Mouse (Mus musculus): ENCODE data around the gene Acpp. TPM values are rescaled to one million over a fixed set of nuclear protein-coding genes. Genes with fewer than 3 reads are reported as not detected.
A peak's percentile ranks its signal among the peaks of the same experiment; 100 is the strongest.

Acpp gene
- polyA plus RNA-seq, 1 experiment from 2014 or later = 0.06 TPM

DNA sequence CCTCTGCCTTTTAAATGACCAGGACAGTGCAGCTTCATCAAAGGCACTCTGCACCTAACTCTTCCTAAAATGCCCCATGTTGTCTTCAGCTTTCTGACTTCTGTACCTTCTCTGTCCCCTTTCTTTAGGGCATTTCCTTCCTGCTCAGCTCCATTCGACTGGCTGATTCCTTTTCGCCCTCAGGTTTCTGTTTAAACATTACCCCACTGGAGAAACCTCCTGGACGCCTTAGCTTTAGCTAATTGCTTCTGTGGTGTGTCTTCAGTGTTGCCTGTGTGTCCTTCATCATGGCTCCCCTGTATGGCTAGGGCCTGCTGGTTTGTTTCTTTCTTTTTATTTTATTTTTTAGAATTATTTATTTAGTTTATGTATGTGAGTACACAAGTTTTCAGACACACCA is 40.5 kb downstream of the Acpp start:
- WGBS = 84% methylated on average over 3 of the region's 3 CpGs
- H3K27me3 ChIP-seq = no peaks in the 10 kb centered on the region
- H3K4me3 ChIP-seq = no peak overlapping the region
- no peaks in the 10 kb centered on the region for H3K9me3 ChIP-seq
- H3K4me1 ChIP-seq = no peaks in the 10 kb centered on the region
- H3K4me2 ChIP-seq (replicated peaks) = no peak overlapping the region
- H3K27ac ChIP-seq (replicated peaks) = no peak overlapping the region
- ATAC-seq (replicated peaks) = no peak
- no peak overlapping the region for H3K9ac ChIP-seq (replicated peaks)
- no peaks in the 10 kb centered on the region for H3K36me3 ChIP-seq

DNA sequence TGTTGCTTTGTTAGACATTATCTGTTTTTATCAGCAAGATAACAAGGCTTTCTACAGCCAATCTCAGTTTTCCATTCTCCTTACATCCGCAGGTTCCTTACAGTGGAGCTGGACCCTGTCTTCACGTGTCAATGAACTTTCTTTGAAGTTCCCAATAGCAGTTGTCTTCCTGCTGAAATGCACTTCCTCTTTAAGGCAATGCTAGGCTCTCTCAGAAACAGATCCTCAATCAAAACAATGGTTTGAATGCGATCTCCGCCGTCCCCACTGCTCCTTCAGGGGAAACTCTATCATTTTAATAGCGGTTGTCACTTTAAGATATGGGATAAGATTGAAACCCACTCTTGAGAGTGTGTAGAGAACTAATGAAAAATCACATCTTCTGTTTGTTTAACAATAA is 52.6 kb downstream of the Acpp start:
- no peaks in the 10 kb centered on the region for H3K36me3 ChIP-seq
- no peak overlapping the region for H3K4me2 ChIP-seq (replicated peaks)
- no peaks in the 10 kb centered on the region for H3K27me3 ChIP-seq
- no peaks in the 10 kb centered on the region for H3K9me3 ChIP-seq
- no peak overlapping the region for H3K9ac ChIP-seq (replicated peaks)
- no peak for ATAC-seq (replicated peaks)
- H3K27ac ChIP-seq (replicated peaks) = no peak overlapping the region
- no peaks in the 10 kb centered on the region for H3K4me1 ChIP-seq
- no peak overlapping the region for H3K4me3 ChIP-seq
- 74% methylated on average over 6 of the region's 6 CpGs for WGBS

DNA sequence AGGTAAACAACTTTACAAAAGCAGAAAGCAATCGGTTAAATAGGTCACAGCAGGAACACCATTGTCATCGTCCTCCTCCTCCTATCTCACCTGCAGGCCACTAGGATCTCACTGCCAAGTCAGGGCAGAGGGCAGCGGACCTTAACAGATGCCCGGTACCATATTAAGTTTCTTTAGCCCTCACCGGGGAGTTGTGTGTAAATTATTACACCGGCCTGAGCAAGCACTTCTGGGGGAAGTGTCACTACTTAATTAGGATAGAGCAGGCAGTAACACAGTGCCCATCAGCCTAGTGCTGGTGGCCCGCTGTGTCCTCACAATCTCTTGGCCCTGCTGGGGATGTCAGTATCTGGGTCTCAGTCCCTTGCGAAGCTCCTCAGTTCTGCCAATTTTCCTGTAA is 55.0 kb downstream of the Acpp start:
- 23% methylated on average over 8 of the region's 8 CpGs for WGBS
- no peak overlapping the region for H3K4me3 ChIP-seq

DNA sequence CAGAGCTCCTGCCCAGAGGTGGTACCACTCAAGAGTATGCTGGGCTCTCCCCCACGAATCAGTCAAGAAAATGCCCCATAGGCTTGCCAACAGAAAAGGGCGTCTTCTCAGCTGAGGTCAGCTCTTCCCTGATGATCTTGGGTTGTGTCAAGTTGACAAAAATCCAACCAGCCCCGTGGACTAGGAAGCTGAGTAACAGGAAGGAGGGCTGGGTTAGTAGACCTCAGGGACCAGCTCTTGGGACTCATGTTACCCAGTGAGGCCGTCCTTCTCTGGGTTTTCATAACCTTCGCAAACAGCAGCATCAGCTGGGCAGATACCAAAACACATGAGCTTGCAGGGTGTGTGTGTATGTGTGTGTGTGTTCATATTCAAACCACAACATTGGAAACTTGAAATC is 55.8 kb downstream of the Acpp start:
- H3K4me1 ChIP-seq = no peaks in the 10 kb centered on the region
- WGBS = 85% methylated on average over 5 of the region's 5 CpGs
- no peak overlapping the region for H3K4me3 ChIP-seq
- no peak for ATAC-seq (replicated peaks)
- H3K9ac ChIP-seq (replicated peaks) = no peak overlapping the region
- H3K36me3 ChIP-seq = no peaks in the 10 kb centered on the region
- no peaks in the 10 kb centered on the region for H3K9me3 ChIP-seq
- no peak overlapping the region for H3K4me2 ChIP-seq (replicated peaks)
- no peak overlapping the region for H3K27ac ChIP-seq (replicated peaks)
- no peaks in the 10 kb centered on the region for H3K27me3 ChIP-seq

More for the DNA sequence above, 55.0 kb downstream of the Acpp start:
- no peak for ATAC-seq (replicated peaks)
- H3K36me3 ChIP-seq = no peaks in the 10 kb centered on the region
- H3K27ac ChIP-seq (replicated peaks) = no peak overlapping the region
- no peak overlapping the region for H3K4me2 ChIP-seq (replicated peaks)
- H3K9me3 ChIP-seq = no peaks in the 10 kb centered on the region
- no peaks in the 10 kb centered on the region for H3K4me1 ChIP-seq
- H3K9ac ChIP-seq (replicated peaks) = no peak overlapping the region
- no peaks in the 10 kb centered on the region for H3K27me3 ChIP-seq

DNA sequence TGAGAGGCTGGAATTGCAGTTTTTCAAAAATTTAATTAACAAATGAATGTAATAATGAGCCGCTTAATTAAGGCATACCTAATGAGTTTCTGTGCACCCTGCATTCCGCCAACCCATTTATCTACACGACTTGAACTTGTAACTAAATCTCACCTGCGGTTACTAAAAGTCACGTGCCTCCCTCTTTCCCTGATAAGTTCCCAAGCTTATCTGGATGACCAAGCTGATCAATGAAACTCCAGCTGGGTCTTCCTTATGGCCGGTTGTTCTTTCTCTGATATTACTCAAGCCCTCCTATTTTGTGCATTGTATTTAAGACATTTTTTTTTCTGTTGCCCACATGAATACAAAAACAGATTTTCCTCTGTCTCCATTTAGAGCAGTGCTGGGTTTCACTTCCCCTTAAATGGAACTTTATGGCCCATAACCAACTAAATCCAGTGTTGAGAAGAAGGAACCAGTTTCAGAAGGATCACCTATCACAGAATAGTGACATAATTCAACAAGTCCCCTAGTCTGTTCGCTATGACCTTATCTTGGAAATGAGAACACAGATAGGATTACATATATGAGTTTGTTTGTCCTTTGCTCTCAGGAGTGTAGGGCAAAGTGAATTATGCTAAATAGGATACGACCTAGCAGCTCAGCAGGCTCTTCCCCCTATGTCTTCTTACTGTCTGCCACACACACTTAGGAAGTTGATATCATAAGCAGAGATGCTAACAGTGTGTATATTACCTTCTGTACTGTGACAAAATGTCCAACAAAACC is 56.6 kb downstream of the Acpp start:
- ATAC-seq (replicated peaks) = no peak
- Histone ChIP-seq H3K4me1 (no peaks in the 10 kb centered on the region), H3K4me3 (no peak overlapping the region), H3K9me3 (no peaks in the 10 kb centered on the region), H3K27ac (replicated peaks) (no peak overlapping the region), H3K9ac (replicated peaks) (no peak overlapping the region), H3K27me3 (no peaks in the 10 kb centered on the region), H3K36me3 (no peaks in the 10 kb centered on the region), H3K4me2 (replicated peaks) (no peak overlapping the region)
- 73% methylated on average over 8 of the region's 8 CpGs for WGBS

DNA sequence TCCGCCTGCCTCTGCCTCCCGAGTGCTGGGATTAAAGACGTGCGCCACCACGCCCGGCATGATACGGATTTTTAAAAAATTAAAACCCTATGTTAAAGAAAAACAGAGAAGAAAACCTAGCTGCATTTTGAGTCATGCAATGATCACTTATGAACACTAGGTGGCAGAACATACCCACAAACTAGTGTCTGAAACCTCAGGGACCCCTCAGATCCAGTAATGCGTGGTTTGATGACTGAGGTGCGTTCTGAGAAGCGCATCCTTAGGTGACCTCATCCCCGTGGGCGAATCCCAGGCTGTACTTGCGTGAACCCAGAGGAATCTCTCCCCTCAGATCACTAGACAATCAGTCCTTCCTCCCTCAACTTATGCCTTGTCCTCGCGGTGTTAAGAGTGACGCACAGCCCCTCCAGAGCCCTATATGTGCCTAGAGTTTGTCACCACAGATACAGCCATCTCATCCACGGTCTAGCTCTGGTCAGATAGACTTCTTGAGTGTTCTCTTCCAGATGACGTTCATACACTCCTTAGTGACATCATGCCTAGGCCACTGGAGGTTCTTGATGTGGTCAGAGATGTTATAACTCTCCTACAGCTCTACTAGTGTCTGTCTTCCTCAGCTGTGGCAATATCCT is 59.9 kb downstream of the Acpp start:
- Histone ChIP-seq H3K4me3 (peak overlapping the region; percentile 13; the same call in 1 of the 2 replicates), H3K27me3 (no peaks in the 10 kb centered on the region), H3K27ac (replicated peaks) (no peak overlapping the region), H3K4me2 (replicated peaks) (peak overlapping the region; percentile 27), H3K9me3 (no peaks in the 10 kb centered on the region), H3K36me3 (no peaks in the 10 kb centered on the region), H3K9ac (replicated peaks) (no peak overlapping the region), H3K4me1 (no peaks in the 10 kb centered on the region)
- 22% methylated on average over 18 of the region's 18 CpGs for WGBS
- peak; percentile 60 for ATAC-seq (replicated peaks)

DNA sequence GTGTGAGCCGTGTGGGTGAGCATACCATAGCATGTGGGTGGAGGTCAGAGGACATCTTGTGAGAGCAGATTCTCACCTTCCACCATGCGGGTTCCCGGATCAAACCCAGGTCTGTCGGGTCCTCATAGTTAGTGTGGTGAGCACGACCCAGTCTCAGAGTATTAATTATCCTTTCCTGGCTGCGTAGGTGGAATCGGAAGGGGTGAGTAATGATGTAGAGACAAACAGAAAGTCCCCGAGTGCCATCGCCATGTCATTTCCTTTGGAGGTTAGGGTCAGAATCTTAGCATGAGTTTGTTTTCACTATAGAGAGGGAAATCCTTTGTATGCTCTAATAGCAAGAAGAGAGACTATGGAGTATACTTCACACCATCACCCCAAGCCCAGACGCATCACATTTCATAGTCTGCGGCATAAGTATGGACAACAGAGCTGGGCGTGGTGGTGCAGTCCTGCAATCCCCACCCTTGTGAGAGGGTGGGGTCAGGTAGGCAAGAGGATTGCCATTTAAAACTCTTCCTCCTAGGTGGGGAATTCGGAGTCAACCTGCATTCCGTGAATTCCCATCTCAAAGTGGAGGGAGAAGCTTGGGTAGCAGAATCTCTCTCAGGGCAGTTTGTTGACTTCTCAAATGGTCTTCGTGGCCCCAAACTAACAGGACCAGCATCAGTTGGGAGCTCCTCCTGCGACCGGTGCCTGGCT is 62.3 kb downstream of the Acpp start:
- no peak for ATAC-seq (replicated peaks)
- H3K4me3 ChIP-seq = no peak overlapping the region
- no peak overlapping the region for H3K9ac ChIP-seq (replicated peaks)
- no peak overlapping the region for H3K4me2 ChIP-seq (replicated peaks)
- no peaks in the 10 kb centered on the region for H3K9me3 ChIP-seq
- no peaks in the 10 kb centered on the region for H3K36me3 ChIP-seq
- H3K4me1 ChIP-seq = no peaks in the 10 kb centered on the region
- WGBS = 88% methylated on average over 17 of the region's 17 CpGs
- no peaks in the 10 kb centered on the region for H3K27me3 ChIP-seq
- H3K27ac ChIP-seq (replicated peaks) = no peak overlapping the region

DNA sequence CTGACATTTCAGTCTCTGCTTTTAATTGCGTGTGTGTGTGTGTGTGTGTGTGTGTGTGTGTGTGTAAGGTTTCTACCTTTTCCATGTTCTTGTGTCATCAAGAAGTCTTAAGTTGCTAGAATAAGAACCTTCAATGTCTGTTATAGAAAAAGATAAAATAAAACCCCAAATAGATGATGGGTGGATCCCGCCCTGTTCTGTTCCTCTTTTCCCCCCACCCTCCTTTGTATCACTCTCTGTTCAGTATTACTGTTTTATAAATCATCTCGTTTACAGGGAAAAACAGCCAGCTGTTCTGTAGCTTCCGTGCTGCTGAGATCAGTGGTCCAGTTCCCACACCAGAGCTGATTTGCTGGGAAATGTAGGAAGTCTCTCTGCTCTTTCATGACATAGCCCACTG is 65.5 kb downstream of the Acpp start:
- no peak overlapping the region for H3K4me2 ChIP-seq (replicated peaks)
- H3K27me3 ChIP-seq = no peaks in the 10 kb centered on the region
- H3K9ac ChIP-seq (replicated peaks) = no peak overlapping the region
- H3K9me3 ChIP-seq = no peaks in the 10 kb centered on the region
- H3K36me3 ChIP-seq = no peaks in the 10 kb centered on the region
- WGBS = 63% methylated on average over 4 of the region's 4 CpGs
- H3K4me1 ChIP-seq = no peaks in the 10 kb centered on the region
- no peak for ATAC-seq (replicated peaks)
- no peak overlapping the region for H3K27ac ChIP-seq (replicated peaks)
- H3K4me3 ChIP-seq = no peak overlapping the region

DNA sequence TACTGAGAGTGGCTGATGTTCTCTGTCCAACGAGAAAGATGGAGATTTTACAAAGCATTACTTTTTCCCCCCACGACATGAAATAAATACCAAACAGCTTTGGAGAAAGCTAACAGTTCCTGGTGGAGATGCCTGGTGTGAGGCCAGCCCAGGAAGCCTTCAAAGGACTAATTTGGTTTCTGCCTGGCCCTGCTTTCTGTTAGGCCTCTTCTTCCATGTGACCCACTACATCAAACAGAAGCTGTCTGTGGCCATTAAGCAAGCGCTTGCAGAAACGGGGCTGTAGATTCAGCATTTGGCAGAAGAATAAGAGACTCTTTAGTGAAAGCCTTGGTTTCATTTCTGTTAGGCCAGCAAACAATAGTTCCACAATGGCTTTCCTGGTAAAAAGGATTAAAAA is 65.9 kb downstream of the Acpp start:
- no peak for ATAC-seq (replicated peaks)
- WGBS = 47% methylated on average over 4 of the region's 4 CpGs

DNA sequence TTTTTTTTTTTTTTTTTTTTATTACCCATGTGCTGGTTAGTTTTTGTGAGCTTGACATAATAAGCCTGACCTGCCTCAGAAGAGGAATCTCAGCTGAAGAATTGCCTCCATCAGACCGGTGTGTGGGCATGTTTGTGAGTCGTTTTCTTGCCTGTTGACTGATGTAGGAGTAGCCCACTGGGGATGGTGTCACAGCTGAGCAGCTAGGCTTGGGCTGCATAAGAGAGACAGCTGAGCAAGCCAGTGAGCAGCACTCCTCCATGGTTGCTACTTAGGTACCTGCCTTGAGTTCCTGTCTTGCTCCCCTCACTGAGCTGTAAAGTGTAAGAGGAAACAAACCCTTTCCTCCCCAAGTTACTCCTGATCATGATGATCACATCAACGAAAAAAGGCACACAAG is 67.6 kb downstream of the Acpp start:
- H3K4me2 ChIP-seq (replicated peaks) = no peak overlapping the region
- no peak overlapping the region for H3K27ac ChIP-seq (replicated peaks)

More for the DNA sequence above, 65.9 kb downstream of the Acpp start:
- H3K4me1 ChIP-seq = no peaks in the 10 kb centered on the region
- no peak overlapping the region for H3K27ac ChIP-seq (replicated peaks)
- no peak overlapping the region for H3K4me2 ChIP-seq (replicated peaks)
- H3K4me3 ChIP-seq = no peak overlapping the region
- H3K36me3 ChIP-seq = no peaks in the 10 kb centered on the region
- H3K9ac ChIP-seq (replicated peaks) = no peak overlapping the region
- no peaks in the 10 kb centered on the region for H3K27me3 ChIP-seq
- H3K9me3 ChIP-seq = no peaks in the 10 kb centered on the region

DNA sequence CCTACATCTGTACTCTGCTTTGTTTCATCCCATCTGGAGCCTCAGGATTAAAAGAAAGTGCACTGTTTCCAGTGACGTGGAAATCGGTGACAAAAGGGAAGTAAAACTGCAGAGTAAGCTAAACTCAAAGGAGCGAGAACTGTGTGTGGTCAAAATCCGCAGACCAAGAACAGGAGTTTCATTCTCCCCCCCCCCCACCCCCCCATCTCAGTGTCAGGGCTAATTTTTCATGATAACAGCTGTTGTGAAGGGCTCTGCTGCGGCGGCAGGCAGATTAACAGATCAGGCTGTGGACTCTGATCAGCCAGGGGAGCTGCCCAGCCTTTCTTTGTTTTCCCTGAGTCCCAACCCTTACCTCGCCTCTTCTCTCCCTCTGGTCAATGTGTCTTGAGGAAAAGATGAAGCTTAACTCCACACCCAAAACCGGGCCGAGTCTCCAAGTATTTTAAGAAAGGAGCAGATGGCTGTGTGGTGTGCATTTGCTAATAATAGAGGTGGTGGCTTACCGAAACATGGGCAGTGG is 68.1 kb downstream of the Acpp start:
- no peaks in the 10 kb centered on the region for H3K4me1 ChIP-seq
- no peaks in the 10 kb centered on the region for H3K27me3 ChIP-seq
- ATAC-seq (replicated peaks) = no peak
- no peak overlapping the region for H3K9ac ChIP-seq (replicated peaks)
- H3K27ac ChIP-seq (replicated peaks) = no peak overlapping the region
- no peak overlapping the region for H3K4me2 ChIP-seq (replicated peaks)
- no peaks in the 10 kb centered on the region for H3K36me3 ChIP-seq
- no peaks in the 10 kb centered on the region for H3K9me3 ChIP-seq
- WGBS = 32% methylated on average over 10 of the region's 10 CpGs
- no peak overlapping the region for H3K4me3 ChIP-seq

More for the DNA sequence above, 67.6 kb downstream of the Acpp start:
- H3K9me3 ChIP-seq = no peaks in the 10 kb centered on the region
- H3K4me1 ChIP-seq = no peaks in the 10 kb centered on the region
- no peak for ATAC-seq (replicated peaks)
- WGBS = 77% methylated on average over 3 of the region's 3 CpGs
- no peaks in the 10 kb centered on the region for H3K36me3 ChIP-seq
- H3K9ac ChIP-seq (replicated peaks) = no peak overlapping the region
- H3K27me3 ChIP-seq = no peaks in the 10 kb centered on the region
- H3K4me3 ChIP-seq = no peak overlapping the region

DNA sequence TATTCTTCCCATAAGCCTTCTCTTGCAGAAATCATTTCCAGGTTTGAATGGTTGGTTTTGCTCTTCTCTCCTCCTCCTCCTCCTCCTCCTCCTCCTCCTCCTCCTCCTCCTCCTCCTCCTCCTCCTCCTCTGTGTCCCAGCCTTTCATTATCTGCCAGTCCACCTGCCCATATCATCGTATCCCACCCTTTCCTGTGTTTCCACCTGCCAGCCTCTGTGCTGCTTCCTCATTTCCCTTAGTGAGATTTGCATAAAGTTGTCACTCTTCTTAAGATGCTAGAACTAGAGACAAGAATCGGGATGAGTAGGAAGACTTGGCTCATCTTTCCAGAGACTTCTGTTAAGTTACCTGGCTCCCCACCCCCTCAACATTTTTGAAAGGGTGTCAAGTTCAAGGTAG is 73.0 kb downstream of the Acpp start:
- 71% methylated on average over 2 of the region's 2 CpGs for WGBS
- Histone ChIP-seq H3K36me3 (no peaks in the 10 kb centered on the region), H3K9me3 (no peaks in the 10 kb centered on the region), H3K27me3 (no peaks in the 10 kb centered on the region), H3K9ac (replicated peaks) (no peak overlapping the region), H3K4me1 (peaks cover 23% of the 10 kb centered on the region), H3K4me2 (replicated peaks) (no peak overlapping the region), H3K4me3 (no peak overlapping the region), H3K27ac (replicated peaks) (no peak overlapping the region)
- ATAC-seq (replicated peaks) = no peak

All from forebrain, embryonic 15.5 days (tissue).